Mouse (Mus musculus) thymus, adult 2 months (tissue): Measurements from ENCODE around the gene Ube2g2. TPM values are rescaled to one million over a fixed set of nuclear protein-coding genes. Genes with fewer than 3 reads are reported as not detected.
A peak's percentile ranks its signal among the peaks of the same experiment; 100 is the strongest.

Experiments used
- DNase-seq: peaks from one replicate; pipeline ENCODE4 v3.0.0; 2021
- H3K27ac ChIP-seq: fragments of 200-500 bp; 2 replicates; pipeline ENCODE4 v1.5.1; 2012; ENCODE audit warnings: low read length, control low read depth; ENCODE audit not compliant: control insufficient read depth, insufficient read depth
- H3K27me3 ChIP-seq: fragments of 200-500 bp; 2 replicates; pipeline ENCODE4 v1.6.1; 2012; ENCODE audit warnings: mild to moderate bottlenecking, low read length, moderate library complexity, mixed read lengths; ENCODE audit not compliant: control insufficient read depth, insufficient read depth
- H3K36me3 ChIP-seq: fragments of 200-500 bp; 2 replicates; pipeline ENCODE4 v1.6.1; 2012; ENCODE audit warnings: mild to moderate bottlenecking, low read length, moderate library complexity; ENCODE audit not compliant: control insufficient read depth, insufficient read depth
- H3K4me1 ChIP-seq: fragments of 200-500 bp; replicated peaks from 2 replicates; pipeline ENCODE4 v1.6.1; 2012; ENCODE audit warnings: low read length; ENCODE audit not compliant: control insufficient read depth, insufficient read depth
- H3K4me3 ChIP-seq: fragments of 200-500 bp; 2 replicates; pipeline ENCODE4 v1.5.1; 2012; ENCODE audit warnings: mild to moderate bottlenecking, low read length, control low read depth, moderate library complexity; ENCODE audit not compliant: control insufficient read depth, insufficient read depth
- CTCF ChIP-seq: fragments of 200-500 bp; IDR thresholded peaks from 2 replicates; pipeline ENCODE4 v1.5.1; 2012; ENCODE audit warnings: mild to moderate bottlenecking, control low read depth, low read length, moderate library complexity, borderline replicate concordance; ENCODE audit not compliant: control insufficient read depth, poor library complexity, insufficient read depth; ENCODE audit errors: extremely low read depth
- POLR2A ChIP-seq: fragments of 200-500 bp; IDR thresholded peaks from 2 replicates; pipeline ENCODE4 v1.6.1; 2012; ENCODE audit warnings: mild to moderate bottlenecking, low read length, control low read depth, moderate library complexity; ENCODE audit not compliant: control insufficient read depth, poor library complexity, insufficient read depth; ENCODE audit errors: extremely low read depth
- WGBS: fragments of 180-500 bp; shearing (Covaris S2); methylation state at CpG from one replicate; pipeline ENCODE4 v1.1.7; 2018; 5-methylcytosine and 5-hydroxymethylcytosine counted together
- polyA plus RNA-seq: library from polyadenylated mRNA; depleted of rRNA; stranded (reverse); fragments of >200 nt; gene quantifications from 2 replicates; pipeline ENCODE4 v1.2.3, GENCODE M21; 2012

Gene Ube2g2
- polyA plus RNA-seq, 1 experiment: 52.6 TPM

DNA sequence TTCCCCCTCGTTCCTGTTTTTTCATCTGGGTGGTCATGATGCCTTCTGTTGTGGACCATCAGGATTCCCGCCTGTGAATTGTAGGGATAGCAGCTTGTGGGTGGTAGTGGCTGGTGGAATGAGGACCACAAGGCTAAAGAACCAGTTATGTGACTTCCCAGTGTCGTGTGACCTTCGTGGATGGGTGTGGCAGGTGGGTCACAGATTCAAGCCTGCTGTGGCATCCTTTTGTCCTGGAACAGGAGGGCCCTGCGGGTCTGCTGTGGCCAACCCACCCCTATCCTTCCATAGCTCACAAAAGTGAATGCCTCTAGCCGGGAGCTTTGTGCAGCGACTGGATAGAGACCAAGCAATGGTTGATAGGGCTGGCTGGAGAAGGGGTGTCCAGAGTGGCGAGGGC, 25.8 kb downstream of the Ube2g2 start:
- Histone ChIP-seq H3K27ac (no peak overlapping the region), H3K27me3 (no peaks in the 10 kb centered on the region), H3K36me3 (peaks cover 32% of the 10 kb centered on the region), H3K4me3 (no peak overlapping the region), H3K4me1 (no peaks in the 10 kb centered on the region)
- TF ChIP-seq POLR2A (no peak), CTCF (no peak)
- WGBS: 93% methylated on average over 8 of the region's 8 CpGs
- no peak for DNase-seq

GRCm38 (mm10) chr10:77652046-77652445, 30.0 kb downstream of the Ube2g2 start:
- TF ChIP-seq POLR2A (no peak), CTCF (no peak)
- Histone ChIP-seq H3K27me3 (no peaks in the 10 kb centered on the region), H3K4me1 (no peaks in the 10 kb centered on the region), H3K4me3 (no peak overlapping the region), H3K27ac (no peak overlapping the region), H3K36me3 (no peaks in the 10 kb centered on the region)
- DNase-seq: no peak
- WGBS: 94% methylated on average over 9 of the region's 9 CpGs

DNA sequence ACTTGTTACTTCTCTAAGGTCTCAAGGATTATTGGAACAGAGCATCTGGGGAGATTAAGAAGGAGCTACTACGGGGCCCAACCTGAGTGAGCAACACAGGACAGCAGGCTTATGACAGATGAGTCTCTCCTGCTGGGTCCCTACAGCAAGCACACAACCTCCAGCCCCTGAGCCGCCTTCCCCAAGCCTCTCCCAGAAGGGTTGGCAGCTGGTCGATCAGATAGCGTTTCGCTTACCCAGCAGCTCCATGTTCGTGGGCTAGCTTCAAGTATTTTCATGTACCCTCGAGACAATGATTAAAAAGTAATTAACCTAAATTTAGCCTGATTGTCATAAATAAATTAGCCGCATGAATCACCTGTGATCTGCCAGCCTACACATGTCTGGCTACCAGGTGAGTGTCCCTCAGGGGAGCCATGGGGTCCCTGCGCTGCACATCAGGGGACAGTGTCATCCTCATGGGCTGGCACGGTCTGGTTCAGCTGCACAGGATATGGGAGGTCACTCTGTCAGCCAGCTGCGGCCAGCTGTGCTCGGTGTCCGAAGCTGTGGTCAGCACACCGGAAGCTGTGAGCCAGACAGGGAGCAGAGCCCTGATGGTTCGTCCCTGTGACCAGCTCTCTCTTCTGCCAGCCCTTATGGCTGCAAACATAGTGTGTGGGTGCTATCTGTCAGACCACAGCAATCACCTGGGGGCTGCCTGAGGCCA, 36.4 kb downstream of the Ube2g2 start:
- TF ChIP-seq CTCF: no peak
- Histone ChIP-seq H3K36me3 (no peaks in the 10 kb centered on the region), H3K4me1 (no peaks in the 10 kb centered on the region), H3K27me3 (no peaks in the 10 kb centered on the region), H3K4me3 (no peak overlapping the region), H3K27ac (no peak overlapping the region)
- DNase-seq: no peak
- 80% methylated on average over 15 of the region's 15 CpGs for WGBS

DNA sequence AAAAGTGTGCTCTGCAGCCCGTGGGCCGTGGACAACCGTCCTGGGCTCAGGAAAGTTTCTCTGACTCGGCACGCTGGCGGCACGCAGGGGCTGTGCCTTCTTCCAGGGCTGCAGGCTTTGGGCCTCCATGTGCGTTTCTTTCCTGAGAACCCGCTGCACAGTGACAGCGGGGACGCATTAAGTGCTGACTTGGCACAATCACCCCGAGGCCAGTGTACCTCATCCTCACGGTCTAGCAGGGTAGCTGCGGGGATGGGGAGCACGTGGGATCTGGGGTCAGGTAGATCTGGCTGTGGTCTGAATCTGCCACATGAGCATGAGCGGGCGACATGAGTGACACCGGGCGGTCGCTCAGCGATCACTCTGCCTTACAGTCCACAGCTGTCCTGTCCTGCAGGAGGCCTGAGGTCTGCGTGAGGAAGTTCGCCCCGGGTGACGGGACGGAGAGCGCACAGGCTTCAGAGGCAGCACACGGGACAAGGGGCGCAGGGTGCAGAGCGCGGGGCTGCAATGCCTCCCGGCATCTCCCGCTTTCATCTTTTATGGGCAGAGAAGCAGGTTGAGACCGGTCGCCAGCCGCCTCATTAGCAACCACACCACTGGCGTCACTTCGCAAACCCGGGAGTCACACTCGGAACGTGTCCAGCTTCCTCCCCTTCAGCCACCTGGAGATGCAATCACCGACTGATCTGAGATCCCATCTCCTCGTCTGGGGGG, 42.0 kb downstream of the Ube2g2 start:
- Histone ChIP-seq H3K36me3 (no peaks in the 10 kb centered on the region), H3K27ac (no peak overlapping the region), H3K4me3 (no peak overlapping the region), H3K4me1 (peaks cover 8% of the 10 kb centered on the region), H3K27me3 (no peaks in the 10 kb centered on the region)
- TF ChIP-seq POLR2A (no peak), CTCF (no peak)
- no peak for DNase-seq
- WGBS: 57% methylated on average over 43 of the region's 43 CpGs

- Histone ChIP-seq H3K4me3 (no peak overlapping the region), H3K36me3 (no peaks in the 10 kb centered on the region), H3K27ac (no peak overlapping the region), H3K27me3 (no peaks in the 10 kb centered on the region), H3K4me1 (peaks cover 8% of the 10 kb centered on the region)
- peak; percentile 24 for DNase-seq
- WGBS: 66% methylated on average over 8 of the region's 8 CpGs
- no peak for TF ChIP-seq POLR2A
Measured at GRCm38 (mm10) chr10:77666342-77666741, 44.3 kb downstream of the Ube2g2 start.

DNA sequence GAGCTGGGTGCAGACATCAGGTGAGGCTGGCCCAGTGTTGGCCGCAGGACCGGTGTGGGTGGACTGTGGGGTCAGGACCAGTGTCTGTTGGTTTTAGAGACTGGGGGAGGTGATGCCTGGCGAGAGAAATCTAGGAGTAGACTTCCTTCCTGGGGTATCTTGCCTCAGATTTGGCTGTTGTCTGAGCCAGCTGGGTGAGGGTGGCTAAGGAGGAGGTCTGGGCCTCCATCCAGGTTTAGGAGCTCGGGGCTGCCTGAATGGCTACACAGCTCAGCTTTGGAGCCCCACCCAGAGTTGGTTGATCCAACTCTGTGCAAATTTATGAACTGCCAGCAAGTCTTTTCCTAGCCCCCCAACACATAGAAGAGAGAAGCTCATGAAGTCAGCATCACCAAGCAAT, 45.3 kb downstream of the Ube2g2 start:
- Histone ChIP-seq H3K27me3 (no peaks in the 10 kb centered on the region), H3K4me3 (no peak overlapping the region), H3K36me3 (no peaks in the 10 kb centered on the region), H3K4me1 (peaks cover 8% of the 10 kb centered on the region), H3K27ac (no peak overlapping the region)
- TF ChIP-seq CTCF: no peak
- no peak for TF ChIP-seq POLR2A
- 73% methylated on average over 4 of the region's 4 CpGs for WGBS
- DNase-seq: no peak

- Histone ChIP-seq H3K27ac (no peak overlapping the region), H3K4me3 (no peak overlapping the region), H3K27me3 (no peaks in the 10 kb centered on the region), H3K4me1 (peaks cover 23% of the 10 kb centered on the region), H3K36me3 (no peaks in the 10 kb centered on the region)
- 87% methylated on average over 4 of the region's 4 CpGs for WGBS
- DNase-seq: no peak
- no peak for TF ChIP-seq POLR2A
- TF ChIP-seq CTCF: no peak
Measured at GRCm38 (mm10) chr10:77670710-77671109, 48.6 kb downstream of the Ube2g2 start.
